Mouse (Mus musculus) left cerebral cortex, postnatal 10 days (tissue): Measurements from ENCODE around the gene Gm10999. TPM values are rescaled to one million over a fixed set of nuclear protein-coding genes. Genes with fewer than 3 reads are reported as not detected.
"Not testable (repeated sequence)": the region's sequence is repeated elsewhere in the genome, so short reads cannot be mapped to it uniquely, and the experiment has no call there.

ENCODE experiments used
- DNase-seq, 2 experiments: peaks; one replicate each; pipeline ENCODE4 v3.0.0; 2021 to 2022; ENCODE audit warnings: low spot score in 2 of 2, mixed read lengths in 1 of 2; ENCODE audit errors: extremely low spot score in 1 of 2
- intact Hi-C: fragments of 180-260 bp; cut with DNase I; formaldehyde crosslinking; loops from one replicate; pipeline ENCODE4 v1.15.1; 2025
- total RNA-seq, 2 experiments: library from RNA; stranded (reverse); gene quantifications; 2 replicates each; pipeline ENCODE4 v1.2.3; 2021

Gene Gm10999
- total RNA-seq = not detected

GRCm38 (mm10) chr8:129131561-129131960, at the start of gene Gm10999:
Gene Gm10999 (minus strand): TSS chr8:129131661.
- intact Hi-C loops = no loop called here
- no peak for DNase-seq

GRCm38 (mm10) chr8:129133475-129133874, 2.0 kb upstream of the Gm10999 start:
- DNase-seq = no peak
- intact Hi-C loops = no loop called here

- DNase-seq, intact Hi-C loops: not testable (repeated sequence)
Measured at GRCm38 (mm10) chr8:129115761-129116160, 15.7 kb downstream of the Gm10999 start.

Other genes starting within 250 kb of the Gm10999 start
- gene Ccdc7a, start 66.1 kb downstream of the Gm10999 start, total RNA-seq = not detected
- not detected for gene Ccdc7b, start 64.5 kb downstream of the Gm10999 start, total RNA-seq
- gene 2610044O15Rik8, start 102.7 kb upstream of the Gm10999 start, total RNA-seq = 10 to 100 TPM; 21.6 to 23.1 TPM